8 mouse cellular contexts compared by ENCODE assay signal in the genomic region with DNA sequence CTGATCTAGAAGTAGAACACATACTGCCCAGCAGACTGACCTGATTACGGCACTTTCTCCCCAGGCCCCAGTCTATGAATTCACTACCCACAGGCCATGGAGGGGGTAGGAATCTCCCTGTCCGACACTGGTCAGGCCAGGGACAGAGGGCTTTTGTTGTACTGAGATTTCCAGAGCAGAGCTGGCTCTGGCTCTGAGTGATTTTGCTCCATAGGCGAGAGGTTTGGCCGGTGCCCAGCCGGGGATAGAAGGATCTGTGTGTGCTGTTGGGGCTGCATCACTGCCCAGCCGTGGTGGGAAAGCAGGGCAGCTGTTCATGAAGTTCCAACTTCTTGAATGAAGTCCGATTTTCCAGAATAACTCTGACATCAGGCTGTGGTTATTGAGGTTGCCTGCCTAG. TPM values are rescaled to one million over a fixed set of nuclear protein-coding genes. Genes with fewer than 3 reads are reported as not detected.
A peak's percentile ranks its signal among the peaks of the same experiment; 100 is the strongest.
DNase-seq lines count a peak whose midpoint lies in the region; ATAC-seq lines count a peak whose summit lies in the region.

No protein-coding gene starts in this region.

- H3K4me1 ChIP-seq in heart, embryonic 10.5 days, result peaks cover 9% of the 10 kb centered on the region; the same call in 1 of the 2 replicates
- H3K4me1 ChIP-seq in lung, embryonic 16.5 days (replicated peaks; ENCODE audit: control insufficient read depth, insufficient read depth, low read length), result peaks cover 50% of the 10 kb centered on the region

- H3K4me2 ChIP-seq in lung, embryonic 16.5 days (ENCODE audit: low read depth, low read length), result peak overlapping the region; percentile 21; the same call in 1 of the 2 replicates

- H3K9ac ChIP-seq in lung, embryonic 16.5 days (ENCODE audit: low read length), result no peak overlapping the region

- peak; percentile 84 for ATAC-seq in lung, embryonic 16.5 days (ENCODE audit: low read depth)

- peak overlapping the region; percentile 49; the same call in 1 of the 2 replicates for H3K27ac ChIP-seq in heart, embryonic 10.5 days
- H3K27ac ChIP-seq in lung, embryonic 16.5 days (ENCODE audit: low read length), result peak overlapping the region; percentile 95

- H3K4me3 ChIP-seq in heart, embryonic 10.5 days, result no peak overlapping the region
- no peak overlapping the region for H3K4me3 ChIP-seq in lung, embryonic 16.5 days (ENCODE audit: low read length)

- DNase-seq in cerebellum, adult 11-12 months, result peak; percentile 12
- no peak for DNase-seq in cerebellum, adult 8-10 months
- DNase-seq in cerebellum, postnatal 10 days, result peak; percentile 71 to 84
- no peak for DNase-seq in heart, embryonic 10.5 days (ENCODE audit: low spot score)
- DNase-seq in layer of hippocampus, postnatal 10 days (ENCODE audit: low spot score in 2 of 2), result peak; percentile 63 to 72
- peak; percentile 57 for DNase-seq in telencephalon, adult 2 months (ENCODE audit: low read depth, low spot score)
- DNase-seq in thymus, postnatal 0 days (ENCODE audit: low spot score), result no peak

- H3K27me3 ChIP-seq in heart, embryonic 10.5 days (ENCODE audit: insufficient read depth, poor library complexity, severe bottlenecking), result peaks cover 10% of the 10 kb centered on the region; the same call in 1 of the 2 replicates
- no peaks in the 10 kb centered on the region for H3K27me3 ChIP-seq in lung, embryonic 16.5 days (ENCODE audit: control insufficient read depth, insufficient read depth, low read depth, low read length)

- H3K36me3 ChIP-seq in heart, embryonic 10.5 days, result no peaks in the 10 kb centered on the region
- H3K36me3 ChIP-seq in lung, embryonic 16.5 days (ENCODE audit: control insufficient read depth, insufficient read depth, low read length), result no peaks in the 10 kb centered on the region

- 55% methylated on average over 7 of the region's 7 CpGs for WGBS in heart, embryonic 10.5 days
- 23% methylated on average over 7 of the region's 7 CpGs for WGBS in lung, embryonic 16.5 days

- no peaks in the 10 kb centered on the region for H3K9me3 ChIP-seq in heart, embryonic 10.5 days
- H3K9me3 ChIP-seq in lung, embryonic 16.5 days (ENCODE audit: control insufficient read depth, low read length), result no peaks in the 10 kb centered on the region

RNA-seq across cellular contexts. Expression of a gene that starts 20.1 kb away (rescaled TPM):
- 31.9 and 39.6 TPM in 2 replicates for polyA plus RNA-seq in heart, embryonic 10.5 days (2016; fragmentation: Nextera tagmentation; extraction: Ambion mirVana)
- total RNA-seq in layer of hippocampus, postnatal 10 days (2021), result 10 to 100 TPM; 75.5 to 77.8 TPM
- polyA plus RNA-seq in lung, embryonic 16.5 days (2015; fragmentation: Nextera tagmentation; extraction: Ambion mirVana), result 119 and 140 TPM in 2 replicates
- 15.7 and 18.0 TPM in 2 replicates for polyA plus RNA-seq in thymus, postnatal 0 days (2015; fragmentation: Nextera tagmentation; extraction: Ambion mirVana)

Comparison
In these comparisons a context has a peak if more than half of its experiments do, and no peak if none do; other contexts are left out.
1. DNase-seq: peak in cerebellum, adult 11-12 months (single experiment), cerebellum, postnatal 10 days (2 of 2), layer of hippocampus, postnatal 10 days (2 of 2) and telencephalon, adult 2 months (single experiment); none in cerebellum, adult 8-10 months (single experiment), heart, embryonic 10.5 days (single experiment) and thymus, postnatal 0 days (single experiment).